Mouse (Mus musculus): ENCODE results near the gene Atf6. TPM values are rescaled to one million over a fixed set of nuclear protein-coding genes. Genes with fewer than 3 reads are reported as not detected.

Atf6 gene
- total RNA-seq, 1 experiment: 33.2 TPM

DNA sequence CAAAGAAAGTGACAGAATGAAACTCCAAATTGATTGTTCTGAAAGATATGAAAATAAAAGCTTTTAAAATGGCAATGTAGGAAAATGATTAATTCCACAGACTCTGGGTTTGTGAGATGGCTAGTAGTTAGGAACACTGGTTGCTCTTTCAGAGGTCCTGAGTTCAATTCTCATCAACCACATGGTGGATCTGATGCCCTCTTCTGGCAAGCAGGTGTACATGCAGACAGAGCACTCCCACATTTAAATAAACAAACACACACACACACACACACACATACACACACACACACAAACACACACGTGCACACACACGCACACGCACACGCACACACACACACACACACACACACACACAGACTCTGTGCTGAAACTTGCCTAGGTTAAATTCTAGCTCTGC lies 89.9 kb downstream of the Atf6 start:
- Histone ChIP-seq H3K9me3 (ENCODE audit: control insufficient read depth, insufficient read depth, low read depth, low read length) (no peaks in the 10 kb centered on the region), H3K36me3 (ENCODE audit: control insufficient read depth, insufficient read depth, low read length, poor library complexity, severe bottlenecking) (no peaks in the 10 kb centered on the region; the same call in 1 of the 2 replicates), H3K9ac (ENCODE audit: insufficient read depth, low read depth, low read length, poor library complexity, severe bottlenecking) (no peak overlapping the region), H3K4me1 (ENCODE audit: control insufficient read depth in 2 of 2, insufficient read depth in 2 of 2, low read length in 2 of 2, poor library complexity in 1 of 2) (no peaks in the 10 kb centered on the region), H3K27ac (ENCODE audit: insufficient read depth, low read depth, low read length, poor library complexity, severe bottlenecking) (no peak overlapping the region), H3K4me3 (ENCODE audit: insufficient read depth in 1 of 2, low read depth in 1 of 2, low read length in 2 of 2, poor library complexity in 1 of 2, severe bottlenecking in 1 of 2) (no peak overlapping the region)
- in situ Hi-C loops (cut with MboI; ENCODE audit: low sequenced_read_pairs in 2 of 2, unreplicated experiment in 2 of 2): no loop called here
- TF ChIP-seq HCFC1 (IDR thresholded peaks at IDR 0.05; ENCODE audit: borderline replicate concordance, insufficient read depth, low read length) (no peak), MAFK (IDR thresholded peaks at IDR 0.05; ENCODE audit: insufficient read depth, low read depth, low read length) (no peak), ZC3H11A (IDR thresholded peaks at IDR 0.05; ENCODE audit: borderline replicate concordance, low read depth, low read length) (no peak), ZNF384 (IDR thresholded peaks at IDR 0.05; ENCODE audit: low read depth, low read length) (no peak), CHD2 (IDR thresholded peaks at IDR 0.05; ENCODE audit: low read depth, low read length) (no peak)
- no peak for DNase-seq (ENCODE audit: low read depth, low spot score)

DNA sequence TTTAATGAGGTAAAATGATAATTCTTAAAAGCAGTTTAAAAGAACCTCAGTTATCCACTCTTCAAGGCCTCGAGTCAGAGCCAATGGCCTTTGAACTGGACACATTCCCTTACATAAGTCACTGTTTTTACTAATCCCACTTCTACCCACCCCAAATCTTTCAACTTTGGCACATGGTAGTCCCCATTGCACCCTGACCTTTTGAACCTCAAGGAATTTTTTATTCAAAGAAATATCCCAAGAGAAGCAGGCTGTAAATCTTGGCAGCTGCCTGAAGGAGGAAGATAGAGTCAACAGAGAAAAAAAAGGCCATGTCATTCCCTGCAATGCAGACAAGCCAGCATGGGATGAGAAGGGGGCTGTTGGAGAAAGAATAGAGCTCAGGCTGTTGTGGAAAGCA lies 93.1 kb downstream of the Atf6 start:
- H3K4me1 ChIP-seq (ENCODE audit: control insufficient read depth in 2 of 2, insufficient read depth in 2 of 2, low read length in 2 of 2, poor library complexity in 1 of 2): peaks cover 0 to 1% of the 10 kb centered on the region in 2 experiments; a peak in 1 of 4 replicates
- no peak for DNase-seq (ENCODE audit: low read depth, low spot score)
- no peak overlapping the region for H3K9ac ChIP-seq (ENCODE audit: insufficient read depth, low read depth, low read length, poor library complexity, severe bottlenecking)
- peaks cover 4% of the 10 kb centered on the region; the same call in 1 of the 2 replicates for H3K36me3 ChIP-seq (ENCODE audit: control insufficient read depth, insufficient read depth, low read length, poor library complexity, severe bottlenecking)
- in situ Hi-C loops (cut with MboI; ENCODE audit: low sequenced_read_pairs in 2 of 2, unreplicated experiment in 2 of 2): no loop called here
- H3K4me3 ChIP-seq (ENCODE audit: insufficient read depth in 1 of 2, low read depth in 1 of 2, low read length in 2 of 2, poor library complexity in 1 of 2, severe bottlenecking in 1 of 2): no peak overlapping the region
- no peak for TF ChIP-seq ZC3H11A (IDR thresholded peaks at IDR 0.05; ENCODE audit: borderline replicate concordance, low read depth, low read length)
- no peak for TF ChIP-seq HCFC1 (IDR thresholded peaks at IDR 0.05; ENCODE audit: borderline replicate concordance, insufficient read depth, low read length)
- no peak for TF ChIP-seq MAFK (IDR thresholded peaks at IDR 0.05; ENCODE audit: insufficient read depth, low read depth, low read length)
- no peak for TF ChIP-seq CHD2 (IDR thresholded peaks at IDR 0.05; ENCODE audit: low read depth, low read length)
- TF ChIP-seq ZNF384 (IDR thresholded peaks at IDR 0.05; ENCODE audit: low read depth, low read length): no peak
- H3K9me3 ChIP-seq (ENCODE audit: control insufficient read depth, insufficient read depth, low read depth, low read length): no peaks in the 10 kb centered on the region
- no peak overlapping the region for H3K27ac ChIP-seq (ENCODE audit: insufficient read depth, low read depth, low read length, poor library complexity, severe bottlenecking)

DNA sequence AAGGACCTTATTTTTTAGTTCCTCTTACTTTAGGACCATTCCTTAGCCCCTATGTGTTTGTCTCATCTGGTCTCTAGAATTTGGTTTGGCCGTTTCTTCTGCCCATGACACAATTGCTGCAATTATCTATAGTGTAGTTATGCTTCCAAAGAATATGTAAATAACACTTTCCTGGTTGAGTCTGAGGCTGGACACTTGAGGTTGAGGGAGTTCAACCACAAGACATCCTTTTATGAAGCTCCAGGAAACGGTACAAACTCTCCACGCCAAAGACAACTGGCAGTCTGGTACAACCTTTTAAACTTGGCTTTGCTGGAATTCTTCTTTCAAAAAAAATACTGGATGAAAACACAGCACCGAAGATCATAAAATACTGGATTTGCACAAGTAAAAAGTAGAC lies 94.1 kb downstream of the Atf6 start:
- TF ChIP-seq CHD2 (IDR thresholded peaks at IDR 0.05; ENCODE audit: low read depth, low read length) (no peak), HCFC1 (IDR thresholded peaks at IDR 0.05; ENCODE audit: borderline replicate concordance, insufficient read depth, low read length) (no peak), MAFK (IDR thresholded peaks at IDR 0.05; ENCODE audit: insufficient read depth, low read depth, low read length) (no peak), ZNF384 (IDR thresholded peaks at IDR 0.05; ENCODE audit: low read depth, low read length) (no peak)
- Histone ChIP-seq H3K9ac (ENCODE audit: insufficient read depth, low read depth, low read length, poor library complexity, severe bottlenecking) (no peak overlapping the region), H3K4me3 (ENCODE audit: insufficient read depth in 1 of 2, low read depth in 1 of 2, low read length in 2 of 2, poor library complexity in 1 of 2, severe bottlenecking in 1 of 2) (no peak overlapping the region), H3K36me3 (ENCODE audit: control insufficient read depth, insufficient read depth, low read length, poor library complexity, severe bottlenecking) (peaks cover 4% of the 10 kb centered on the region; the same call in 1 of the 2 replicates), H3K9me3 (ENCODE audit: control insufficient read depth, insufficient read depth, low read depth, low read length) (no peaks in the 10 kb centered on the region), H3K4me1 (ENCODE audit: control insufficient read depth in 2 of 2, insufficient read depth in 2 of 2, low read length in 2 of 2, poor library complexity in 1 of 2) (peaks cover 0 to 1% of the 10 kb centered on the region in 2 experiments; a peak in 1 of 4 replicates), H3K27ac (ENCODE audit: insufficient read depth, low read depth, low read length, poor library complexity, severe bottlenecking) (no peak overlapping the region)
- in situ Hi-C loops (cut with MboI; ENCODE audit: low sequenced_read_pairs in 2 of 2, unreplicated experiment in 2 of 2): no loop called here
- no peak for DNase-seq (ENCODE audit: low read depth, low spot score)

DNA sequence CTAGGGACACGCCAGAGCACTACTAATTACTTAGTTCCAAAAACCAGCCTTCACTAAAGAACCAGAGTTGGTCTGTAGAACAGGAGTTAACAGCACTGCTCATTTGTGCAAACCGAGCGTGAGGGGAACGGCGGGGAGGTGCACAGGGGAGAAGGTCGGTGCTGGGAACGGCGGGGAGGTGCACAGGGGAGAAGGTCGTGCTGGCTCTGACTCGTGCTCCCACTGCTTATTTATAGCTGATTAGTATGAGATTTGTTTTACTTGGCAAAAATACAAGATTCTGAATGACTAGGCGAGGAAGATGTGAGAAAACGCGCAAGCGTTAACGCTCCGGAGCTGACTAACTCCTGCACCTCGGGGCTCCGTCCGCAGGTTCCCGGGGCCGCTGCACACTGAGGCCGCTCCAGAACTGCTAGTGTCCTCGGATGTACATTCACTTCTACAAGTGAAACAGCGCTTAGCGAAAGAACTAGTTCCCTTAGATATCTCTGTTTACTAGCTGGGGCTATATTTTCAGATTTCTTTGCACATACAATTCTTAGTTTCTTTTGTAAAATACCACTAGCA lies 96.1 kb downstream of the Atf6 start:
- DNase-seq (ENCODE audit: low read depth, low spot score): no peak

More for the DNA sequence above, 96.1 kb downstream of the Atf6 start:
- Histone ChIP-seq H3K27ac (ENCODE audit: insufficient read depth, low read depth, low read length, poor library complexity, severe bottlenecking) (no peak overlapping the region), H3K9ac (ENCODE audit: insufficient read depth, low read depth, low read length, poor library complexity, severe bottlenecking) (peak overlapping the region; percentile 32; the same call in 1 of the 2 replicates), H3K4me1 (ENCODE audit: control insufficient read depth in 2 of 2, insufficient read depth in 2 of 2, low read length in 2 of 2, poor library complexity in 1 of 2) (peaks cover 0 to 1% of the 10 kb centered on the region in 2 experiments; a peak in 1 of 4 replicates), H3K36me3 (ENCODE audit: control insufficient read depth, insufficient read depth, low read length, poor library complexity, severe bottlenecking) (peaks cover 4% of the 10 kb centered on the region; the same call in 1 of the 2 replicates), H3K4me3 (ENCODE audit: insufficient read depth in 1 of 2, low read depth in 1 of 2, low read length in 2 of 2, poor library complexity in 1 of 2, severe bottlenecking in 1 of 2) (peak overlapping the region; percentile 14 to 43; a peak in 2 of 4 replicates), H3K9me3 (ENCODE audit: control insufficient read depth, insufficient read depth, low read depth, low read length) (no peaks in the 10 kb centered on the region)
- TF ChIP-seq CHD2 (IDR thresholded peaks at IDR 0.05; ENCODE audit: low read depth, low read length) (no peak), ZC3H11A (IDR thresholded peaks at IDR 0.05; ENCODE audit: borderline replicate concordance, low read depth, low read length) (no peak), ZNF384 (IDR thresholded peaks at IDR 0.05; ENCODE audit: low read depth, low read length) (no peak), MAFK (IDR thresholded peaks at IDR 0.05; ENCODE audit: insufficient read depth, low read depth, low read length) (no peak), HCFC1 (IDR thresholded peaks at IDR 0.05; ENCODE audit: borderline replicate concordance, insufficient read depth, low read length) (no peak)
- in situ Hi-C loops (cut with MboI; ENCODE audit: low sequenced_read_pairs in 2 of 2, unreplicated experiment in 2 of 2): no loop called here
